Mouse (Mus musculus) limb, embryonic 14.5 days (tissue): ENCODE measurements around the gene Gm4175. TPM values are rescaled to one million over a fixed set of nuclear protein-coding genes. Genes with fewer than 3 reads are reported as not detected.
"Not testable (repeated sequence)": the region's sequence is repeated elsewhere in the genome, so short reads cannot be mapped to it uniquely, and the experiment has no call there.

Experiments used
- ATAC-seq: fragments of 200-750 bp; cut with Nextera tagmentation; 2 replicates; pipeline ENCODE4 v1.8.0; 2017; ENCODE audit warnings: low read depth, moderate number of reproducible peaks, moderate TSS enrichment; ENCODE audit not compliant: low FRiP score
- DNase-seq: peaks from one replicate; pipeline ENCODE4 v3.0.0-alpha.2; 2015; ENCODE audit warnings: low spot score
- H3K27ac ChIP-seq: fragments of 300-500 bp; sonication (generic); replicated peaks from 2 replicates; pipeline ENCODE4 v1.5.1; 2014; ENCODE audit warnings: low read depth, mild to moderate bottlenecking, low read length, moderate library complexity, mixed read lengths
- H3K27me3 ChIP-seq: fragments of 300-500 bp; sonication (generic); 2 replicates; pipeline ENCODE4 v1.6.1; 2014; ENCODE audit warnings: low read length, mixed read lengths; ENCODE audit not compliant: control insufficient read depth, insufficient read depth
- H3K36me3 ChIP-seq: fragments of 300-500 bp; sonication (generic); 2 replicates; pipeline ENCODE4 v1.6.1; 2014; ENCODE audit warnings: mild to moderate bottlenecking, low read length, moderate library complexity, mixed read lengths; ENCODE audit not compliant: control insufficient read depth, insufficient read depth
- H3K4me1 ChIP-seq: fragments of 300-500 bp; sonication (generic); 2 replicates; pipeline ENCODE4 v1.6.1; 2014; ENCODE audit warnings: antibody characterized with exemption, low read length, mixed read lengths; ENCODE audit not compliant: control insufficient read depth, insufficient read depth
- H3K4me2 ChIP-seq: fragments of 300-500 bp; sonication (generic); replicated peaks from 2 replicates; pipeline ENCODE4 v1.6.1; 2014; ENCODE audit warnings: low read depth, mild to moderate bottlenecking, low read length, moderate library complexity; ENCODE audit not compliant: severe bottlenecking
- H3K4me3 ChIP-seq: fragments of 300-500 bp; sonication (generic); replicated peaks from 2 replicates; pipeline ENCODE4 v1.5.1; 2014; ENCODE audit warnings: low read length
- H3K9ac ChIP-seq: fragments of 300-500 bp; sonication (generic); 2 replicates; pipeline ENCODE4 v1.6.1; 2014; ENCODE audit warnings: mild to moderate bottlenecking, low read depth, low read length, moderate library complexity; ENCODE audit not compliant: severe bottlenecking
- H3K9me3 ChIP-seq: fragments of 300-500 bp; sonication (generic); 2 replicates; pipeline ENCODE4 v1.6.1; 2016; ENCODE audit warnings: low read length; ENCODE audit not compliant: control insufficient read depth
- WGBS: fragments of 180-500 bp; shearing (Covaris S2); extraction: QIAGEN DNeasy Blood & Tissue Kit; methylation state at CpG from one replicate; pipeline ENCODE4 v1.1.7; 2014; 5-methylcytosine and 5-hydroxymethylcytosine counted together
- polyA plus RNA-seq, 2 experiments: library from polyadenylated mRNA; depleted of rRNA in 1 of 2; stranded (reverse) in 1 of 2; unstranded in 1 of 2; fragments of >200 nt; fragmentation: Nextera tagmentation in 1 of 2; extraction: Ambion mirVana in 1 of 2; gene quantifications; 2 replicates each; pipeline versions ENCODE4 v1.2.1 to v1.2.3; 2012 to 2014

Gene Gm4175
- not detected in 2 replicates for polyA plus RNA-seq (2012; rRNA removed)
- not detected in 2 replicates for polyA plus RNA-seq (2014; fragmentation: Nextera tagmentation; extraction: Ambion mirVana)

GRCm38 (mm10) chr7:21761375-21761774, at the start of gene Gm4175:
Gene Gm4175 (minus strand): TSS chr7:21761475.
- not testable (repeated sequence) for H3K9ac ChIP-seq, ATAC-seq, H3K9me3 ChIP-seq, H3K4me1 ChIP-seq, H3K36me3 ChIP-seq, DNase-seq, H3K4me3 ChIP-seq, H3K27ac ChIP-seq, H3K4me2 ChIP-seq, H3K27me3 ChIP-seq
- WGBS, result no CpG with 5 or more reads among the region's 5 CpGs

DNA sequence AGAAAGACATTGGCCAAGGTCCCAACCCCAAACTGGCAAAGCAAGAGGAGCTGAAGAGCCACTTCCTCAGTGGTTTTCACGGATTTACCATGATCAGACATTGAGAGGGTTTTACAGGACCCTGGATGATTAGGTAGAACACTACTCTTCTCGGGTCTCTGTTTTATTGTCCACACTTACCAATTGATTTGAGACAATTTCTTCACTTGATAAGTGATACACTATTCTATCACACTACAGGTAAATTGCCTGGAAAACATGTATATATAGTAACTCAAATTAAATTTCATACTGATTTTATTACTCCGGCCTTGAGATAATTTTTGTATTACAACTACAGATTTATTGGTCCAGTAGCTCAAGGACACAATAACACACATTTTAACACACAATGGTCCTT, 35.4 kb upstream of the Gm4175 start, which contains the start of gene Gm4177:
TSS of gene Gm4177 (minus strand) at position 101 of the 400 bp plus-strand sequence.
- WGBS, result no CpG with 5 or more reads among the region's 3 CpGs
- H3K9ac ChIP-seq, ATAC-seq, H3K4me2 ChIP-seq, H3K4me1 ChIP-seq, H3K4me3 ChIP-seq, H3K27me3 ChIP-seq, H3K9me3 ChIP-seq, H3K27ac ChIP-seq, DNase-seq, H3K36me3 ChIP-seq: not testable (repeated sequence)

Other genes starting within 250 kb of the Gm4175 start
- not detected in 2 replicates for gene Vmn1r130, start 249.7 kb downstream of the Gm4175 start, polyA plus RNA-seq (2012; rRNA removed)
- gene Vmn1r130, start 249.7 kb downstream of the Gm4175 start, polyA plus RNA-seq (2014; fragmentation: Nextera tagmentation; extraction: Ambion mirVana), result not detected in 2 replicates
- not detected in 2 replicates for gene Vmn1r131, start 215.4 kb downstream of the Gm4175 start, polyA plus RNA-seq (2012; rRNA removed)
- not detected in 2 replicates for gene Vmn1r131, start 215.4 kb downstream of the Gm4175 start, polyA plus RNA-seq (2014; fragmentation: Nextera tagmentation; extraction: Ambion mirVana)
- gene Vmn1r132, start 147.4 kb downstream of the Gm4175 start, polyA plus RNA-seq (2012; rRNA removed), result not detected in 2 replicates
- gene Vmn1r132, start 147.4 kb downstream of the Gm4175 start, polyA plus RNA-seq (2014; fragmentation: Nextera tagmentation; extraction: Ambion mirVana), result not detected in 2 replicates
- not detected in 2 replicates for gene Gm4177, start 35.3 kb upstream of the Gm4175 start, polyA plus RNA-seq (2012; rRNA removed)
- gene Gm4177, start 35.3 kb upstream of the Gm4175 start, polyA plus RNA-seq (2014; fragmentation: Nextera tagmentation; extraction: Ambion mirVana), result not detected in 2 replicates
- not detected in 2 replicates for gene Vmn1r135, start 70.9 kb upstream of the Gm4175 start, polyA plus RNA-seq (2012; rRNA removed)
- not detected in 2 replicates for gene Vmn1r135, start 70.9 kb upstream of the Gm4175 start, polyA plus RNA-seq (2014; fragmentation: Nextera tagmentation; extraction: Ambion mirVana)
- gene Gm5725, start 82.8 kb upstream of the Gm4175 start, polyA plus RNA-seq (2012; rRNA removed), result not detected in 2 replicates
- not detected in 2 replicates for gene Gm5725, start 82.8 kb upstream of the Gm4175 start, polyA plus RNA-seq (2014; fragmentation: Nextera tagmentation; extraction: Ambion mirVana)
- not detected in 2 replicates for gene Gm5891, start 159.8 kb upstream of the Gm4175 start, polyA plus RNA-seq (2012; rRNA removed)
- gene Gm5891, start 159.8 kb upstream of the Gm4175 start, polyA plus RNA-seq (2014; fragmentation: Nextera tagmentation; extraction: Ambion mirVana), result not detected in 2 replicates
- not detected in 2 replicates for gene Vmn1r137, start 233.1 kb upstream of the Gm4175 start, polyA plus RNA-seq (2012; rRNA removed)
- gene Vmn1r137, start 233.1 kb upstream of the Gm4175 start, polyA plus RNA-seq (2014; fragmentation: Nextera tagmentation; extraction: Ambion mirVana), result not detected in 2 replicates